Mouse (Mus musculus) cerebellum, adult 2 months (tissue): ENCODE measurements around the gene Swap70.

Experiments
- CTCF ChIP-seq: fragments of 200-500 bp; IDR thresholded peaks from 2 replicates; pipeline ENCODE4 v1.5.1; 2011; ENCODE audit warnings: low read depth, mild to moderate bottlenecking, control low read depth, low read length, moderate library complexity, borderline replicate concordance; ENCODE audit not compliant: insufficient read depth
- POLR2A ChIP-seq: fragments of 200-500 bp; IDR thresholded peaks from 2 replicates; pipeline ENCODE4 v1.6.1; 2011; ENCODE audit warnings: low read length, control low read depth, borderline replicate concordance; ENCODE audit not compliant: insufficient read depth

DNA sequence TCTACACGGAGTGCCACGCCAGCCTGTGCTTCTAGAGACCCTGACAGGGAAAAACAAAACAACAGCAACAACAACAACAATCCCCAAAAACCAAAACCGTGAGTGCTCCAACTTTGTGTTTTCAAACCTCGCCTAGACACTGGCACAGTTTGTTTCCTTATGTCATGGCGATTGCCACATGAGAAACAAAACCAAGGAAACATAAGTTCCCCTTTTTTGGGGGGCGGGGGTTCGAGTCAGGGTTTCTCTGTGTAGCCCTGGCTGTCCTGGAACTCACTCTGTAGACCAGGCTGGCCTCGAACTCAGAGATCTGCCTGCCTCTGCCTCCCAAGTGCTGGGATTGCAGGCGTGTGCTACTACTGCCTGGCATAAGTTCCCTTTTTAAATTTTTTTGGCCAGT lies 46.5 kb downstream of the Swap70 start:
- TF ChIP-seq CTCF (no peak), POLR2A (no peak)
